Mouse (Mus musculus) cerebellum, adult 9-10 months (tissue): Measurements from ENCODE around the gene Psors1c2.

ENCODE experiments used
- DNase-seq: peaks from one replicate; pipeline ENCODE4 v3.0.0; 2022

Psors1c2 gene

DNA sequence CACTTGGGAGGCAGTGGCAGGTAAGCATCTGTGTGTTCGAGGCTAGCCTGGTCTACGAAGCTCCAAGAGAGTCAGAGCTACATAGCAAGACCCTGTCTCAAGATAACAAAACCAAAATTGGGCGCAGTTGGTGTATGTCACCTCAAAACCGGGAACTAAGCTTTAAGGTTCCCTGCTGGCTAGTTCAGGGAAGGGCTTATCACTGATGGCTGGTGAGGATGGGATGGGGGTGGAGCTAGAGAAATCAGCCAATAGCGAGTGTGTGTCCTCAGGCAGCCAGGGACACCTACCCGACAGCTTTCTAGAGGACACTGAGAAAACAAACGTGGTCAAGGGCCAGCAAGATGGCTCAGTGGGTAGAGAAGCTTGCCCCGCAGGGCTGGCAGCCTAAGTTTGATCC is 25.2 kb downstream of the Psors1c2 start:
- DNase-seq: no peak

DNA sequence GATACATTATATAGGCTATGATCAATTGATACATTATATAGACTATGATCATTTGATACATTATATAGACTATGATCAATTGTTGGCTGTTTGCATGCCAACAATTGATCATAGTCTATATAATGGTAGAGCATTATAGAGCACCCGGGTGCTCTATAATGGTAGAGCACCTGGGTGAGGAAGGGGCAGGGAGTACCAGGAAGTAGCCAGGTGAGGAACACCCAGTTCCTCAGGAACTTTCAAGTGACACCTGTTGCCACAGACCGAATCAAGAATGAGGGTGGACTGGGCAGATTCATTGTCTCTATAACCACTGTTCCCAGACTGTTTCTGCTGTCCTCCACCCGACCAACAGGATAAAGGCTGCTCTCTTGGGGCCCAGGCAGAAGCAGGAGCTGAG is 34.1 kb downstream of the Psors1c2 start, which contains the start of gene 2300002M23Rik:
Gene 2300002M23Rik (plus strand): TSS at position 301 of the 400 bp plus-strand sequence.
- no peak for DNase-seq

GRCm38 (mm10) chr17:35567767-35568166 is 34.8 kb downstream of the Psors1c2 start:
- DNase-seq: no peak

DNA sequence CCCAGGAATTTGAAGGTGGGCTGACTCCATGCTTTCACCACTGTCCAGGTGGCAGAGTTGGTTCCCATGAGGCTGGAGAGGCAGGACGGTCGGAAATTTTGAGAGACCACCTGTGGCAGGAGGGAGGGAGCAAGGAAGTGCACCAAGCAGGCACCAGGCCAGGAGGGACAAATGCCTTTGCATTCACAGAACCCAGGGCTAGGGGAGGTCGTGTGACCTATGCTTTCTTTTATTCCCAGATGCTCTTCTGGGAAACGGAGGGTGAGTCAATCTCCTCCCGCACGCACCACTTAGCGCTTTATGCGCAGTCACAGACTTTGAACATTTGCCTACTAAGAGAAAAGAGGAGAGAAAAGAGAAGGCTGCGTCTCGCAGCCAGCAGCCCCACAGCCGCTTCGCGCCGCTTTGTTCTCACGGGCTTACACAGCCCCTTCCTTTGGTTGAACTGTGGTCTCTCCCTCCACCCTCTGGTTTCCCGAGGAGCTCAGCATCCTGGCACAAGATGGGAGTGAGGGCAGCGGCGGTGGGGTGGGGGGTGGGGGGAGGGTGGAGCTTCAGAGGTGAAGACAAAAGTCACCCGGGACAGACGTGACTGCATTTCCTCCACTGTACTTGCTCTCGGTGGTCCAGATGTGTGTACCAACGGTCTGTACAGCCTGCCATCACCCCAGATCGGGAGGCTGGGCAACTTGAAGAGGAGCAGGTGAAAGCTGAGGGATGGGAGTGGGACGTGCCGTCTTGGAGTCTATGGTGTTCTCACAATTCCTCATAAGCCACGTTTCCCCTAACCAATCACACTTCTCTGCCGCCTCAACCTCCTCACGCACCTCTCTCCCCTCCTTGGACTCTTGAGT is 36.3 kb downstream of the Psors1c2 start:
- DNase-seq: no peak

- no peak for DNase-seq
Observed at GRCm38 (mm10) chr17:35570836-35571235, 37.8 kb downstream of the Psors1c2 start.

DNA sequence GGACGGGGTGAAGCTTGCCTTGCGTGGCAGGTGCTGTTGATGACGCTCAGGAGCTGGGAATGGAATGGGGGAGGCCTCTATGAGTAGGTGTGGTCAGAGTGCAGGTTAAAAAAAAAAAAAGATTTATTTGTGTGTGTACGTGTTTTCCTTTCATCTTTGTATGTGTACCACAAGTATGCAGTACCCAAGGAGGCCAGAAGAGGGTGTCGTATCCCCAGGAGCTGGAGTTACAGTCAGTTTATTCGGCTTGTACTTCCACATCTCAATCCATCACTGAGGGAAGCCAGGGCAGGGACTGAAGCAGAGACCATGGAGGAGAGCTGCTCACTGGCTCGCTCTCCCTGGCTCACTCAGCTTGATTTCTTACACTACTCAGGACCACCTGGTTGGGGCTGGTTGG is 38.5 kb downstream of the Psors1c2 start:
- DNase-seq: no peak

GRCm38 (mm10) chr17:35578211-35578610 is 45.2 kb downstream of the Psors1c2 start:
- DNase-seq: peak; percentile 69

DNA sequence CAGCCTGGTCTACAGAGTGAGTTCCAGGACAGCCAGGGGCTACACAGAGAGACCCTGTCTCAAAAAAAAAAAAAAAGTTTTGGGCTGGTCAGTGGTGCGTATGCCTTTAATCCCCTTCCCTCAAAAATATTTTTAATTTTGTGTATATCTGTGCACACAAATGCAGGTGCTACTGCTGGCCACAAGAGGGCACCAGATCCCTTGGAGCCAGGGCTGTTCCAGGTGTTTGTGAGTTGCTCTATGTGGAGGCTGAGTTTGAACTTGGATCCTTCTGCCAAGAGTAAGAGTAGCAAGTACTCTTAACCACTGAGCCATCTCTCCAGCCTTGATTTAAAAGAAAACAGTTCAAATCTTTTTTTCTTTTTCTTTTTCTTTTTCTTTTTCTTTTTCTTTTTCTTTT is 49.9 kb downstream of the Psors1c2 start:
- DNase-seq: no peak
